Mouse (Mus musculus) neutrophil, adult 65 days (primary cell): ENCODE measurements around the gene Rnf5. TPM values are rescaled to one million over a fixed set of nuclear protein-coding genes. Genes with fewer than 3 reads are reported as not detected.

ENCODE experiments used
- total RNA-seq: library from RNA; stranded (reverse); gene quantifications from 2 replicates; pipeline ENCODE4 v1.2.4, GENCODE M21; 2023

The Rnf5 gene
- total RNA-seq = 33.1 and 34.1 TPM in 2 replicates

GRCm38 (mm10) chr17:34603375-34604060 lies at the start of gene Rnf5:
Gene Rnf5 (minus strand): TSS chr17:34603690.

GRCm38 (mm10) chr17:34646906-34647787 lies 43.7 kb upstream of the Rnf5 start, which contains the start of gene Atf6b:
Gene Atf6b (plus strand): TSS chr17:34647146.

GRCm38 (mm10) chr17:34644608-34645007 lies 41.1 kb upstream of the Rnf5 start, which contains the start of gene Fkbpl:
Gene Fkbpl (plus strand): TSS chr17:34644764.

GRCm38 (mm10) chr17:34629221-34629751 lies 25.8 kb upstream of the Rnf5 start, which contains the start of gene Prrt1:
Gene Prrt1 (plus strand): TSS chr17:34629533.

GRCm38 (mm10) chr17:34627943-34628643 lies 24.6 kb upstream of the Rnf5 start, which contains the start of gene Ppt2:
Gene Ppt2 (minus strand): TSS chr17:34628510.

GRCm38 (mm10) chr17:34615871-34616270 lies 12.4 kb upstream of the Rnf5 start, which contains the start of gene Egfl8:
Gene Egfl8 (minus strand): TSS chr17:34615971.

GRCm38 (mm10) chr17:34604061-34604508 lies 595 bp upstream of the Rnf5 start, which contains the start of gene Agpat1:
Gene Agpat1 (plus strand): TSS chr17:34604262.

GRCm38 (mm10) chr17:34597566-34598095 lies 5.9 kb downstream of the Rnf5 start, which contains the start of gene Ager:
Gene Ager (plus strand): TSS chr17:34597862.

GRCm38 (mm10) chr17:34591029-34591993 lies 12.2 kb downstream of the Rnf5 start, which contains the start of gene Pbx2:
Gene Pbx2 (plus strand): TSS chr17:34591266.

GRCm38 (mm10) chr17:34589681-34590101 lies 13.8 kb downstream of the Rnf5 start, which contains the start of gene Gpsm3:
Gene Gpsm3 (plus strand): TSS chr17:34589806.

GRCm38 (mm10) chr17:34564003-34564421 lies 39.5 kb downstream of the Rnf5 start, which contains the start of gene Notch4:
Gene Notch4 (plus strand): TSS chr17:34564268.

Other genes with a start within 250 kb of the Rnf5 start
- 2.8 and 3.5 TPM in 2 replicates for gene Btnl2, start 248.9 kb downstream of the Rnf5 start, total RNA-seq
- gene Btnl1, start 226.6 kb downstream of the Rnf5 start, total RNA-seq = not detected in 2 replicates
- not detected in 2 replicates for gene BC051142, start 204.9 kb downstream of the Rnf5 start, total RNA-seq
- gene Btnl4, start 126.4 kb downstream of the Rnf5 start, total RNA-seq = not detected in 2 replicates
- not detected in 2 replicates for gene Btnl6, start 86.3 kb downstream of the Rnf5 start, total RNA-seq
- gene Notch4, start 39.4 kb downstream of the Rnf5 start, total RNA-seq = 0.57 and 1.5 TPM in 2 replicates
- 440 and 473 TPM in 2 replicates for gene Gpsm3, start 13.9 kb downstream of the Rnf5 start, total RNA-seq
- gene Pbx2, start 12.4 kb downstream of the Rnf5 start, total RNA-seq = 89.1 and 104 TPM in 2 replicates
- gene Ager, start 5.8 kb downstream of the Rnf5 start, total RNA-seq = 5.3 and 8.3 TPM in 2 replicates
- 46.3 and 48.5 TPM in 2 replicates for gene Agpat1, start 572 bp upstream of the Rnf5 start, total RNA-seq
- gene Egfl8, start 12.3 kb upstream of the Rnf5 start, total RNA-seq = 1.7 and 4.2 TPM in 2 replicates
- gene Ppt2, start 24.8 kb upstream of the Rnf5 start, total RNA-seq = 33.1 and 38.3 TPM in 2 replicates
- not detected in 2 replicates for gene Prrt1, start 25.8 kb upstream of the Rnf5 start, total RNA-seq
- gene Fkbpl, start 41.1 kb upstream of the Rnf5 start, total RNA-seq = 9.9 and 14.9 TPM in 2 replicates
- gene Atf6b, start 43.5 kb upstream of the Rnf5 start, total RNA-seq = 54.8 and 61.2 TPM in 2 replicates
- gene Tnxb, start 66.8 kb upstream of the Rnf5 start, total RNA-seq = 0.06 and 0.09 TPM in 2 replicates
- gene C4b, start 140.2 kb upstream of the Rnf5 start, total RNA-seq = 0.11 and 0.13 TPM in 2 replicates
- gene Cyp21a1, start 200.9 kb upstream of the Rnf5 start, total RNA-seq = not detected in 2 replicates
- gene Stk19, start 233.3 kb upstream of the Rnf5 start, total RNA-seq = 42.3 and 63.0 TPM in 2 replicates
- gene Dxo, start 233.3 kb upstream of the Rnf5 start, total RNA-seq = 34.5 and 46.7 TPM in 2 replicates
- 95.9 and 147 TPM in 2 replicates for gene Skiv2l, start 246.5 kb upstream of the Rnf5 start, total RNA-seq
- 24.5 and 28.2 TPM in 2 replicates for gene Nelfe, start 246.7 kb upstream of the Rnf5 start, total RNA-seq